8 mouse cellular contexts compared by ENCODE assay signal in genomic region chr17:23551416-23551815, GRCm38 (mm10). TPM values are rescaled to one million over a fixed set of nuclear protein-coding genes. Genes with fewer than 3 reads are reported as not detected.
A peak's percentile ranks its signal among the peaks of the same experiment; 100 is the strongest.
DNase-seq lines count a peak whose midpoint lies in the region; ATAC-seq and TF ChIP-seq lines count a peak whose summit lies in the region.

No protein-coding gene starts in this region.

- H3K36me3 ChIP-seq in heart, embryonic 10.5 days, result peaks cover 20% of the 10 kb centered on the region
- H3K36me3 ChIP-seq in C2C12 (ENCODE audit: control insufficient read depth, insufficient read depth), result no peaks in the 10 kb centered on the region
- H3K36me3 ChIP-seq in forebrain, embryonic 13.5 days (ENCODE audit: poor library complexity, severe bottlenecking), result peaks cover 16% of the 10 kb centered on the region
- H3K36me3 ChIP-seq in liver, embryonic 14.5 days (replicated peaks; ENCODE audit: control insufficient read depth, insufficient read depth, low read depth), result no peaks in the 10 kb centered on the region

- H3K4me1 ChIP-seq in heart, embryonic 10.5 days, result peaks cover 12% of the 10 kb centered on the region
- peaks cover 15% of the 10 kb centered on the region for H3K4me1 ChIP-seq in forebrain, embryonic 13.5 days
- peaks cover 4 to 13% of the 10 kb centered on the region in 2 experiments; a peak in 3 of 4 replicates for H3K4me1 ChIP-seq in liver, embryonic 14.5 days (replicated peaks; ENCODE audit: control insufficient read depth in 2 of 2, insufficient read depth in 2 of 2, low read length in 1 of 2)

- TF ChIP-seq EP300 in liver, embryonic 14.5 days (IDR thresholded peaks at IDR 0.05; ENCODE audit: low read depth), result no peak

- peak overlapping the region; percentile 72 for H3K4me3 ChIP-seq in heart, embryonic 10.5 days
- H3K4me3 ChIP-seq in C2C12 (ENCODE audit: insufficient read depth, poor library complexity, severe bottlenecking), result peak overlapping the region; percentile 39
- peak overlapping the region; percentile 56 for H3K4me3 ChIP-seq in forebrain, embryonic 13.5 days
- H3K4me3 ChIP-seq in liver, embryonic 14.5 days (ENCODE audit: insufficient read depth in 1 of 2, low read depth in 2 of 2, low read length in 2 of 2), result peak overlapping the region; percentile 80 to 94

- H3K4me2 ChIP-seq in forebrain, embryonic 13.5 days, result peak overlapping the region; percentile 79
- peak overlapping the region; percentile 98 for H3K4me2 ChIP-seq in liver, embryonic 14.5 days (ENCODE audit: low read depth)

- H3K27ac ChIP-seq in heart, embryonic 10.5 days, result peak overlapping the region; percentile 77; the same call in 1 of the 2 replicates
- H3K27ac ChIP-seq in forebrain, embryonic 13.5 days, result 0 out of 2 replicates have a peak overlapping the region, but pooled peaks have one; percentile 49
- H3K27ac ChIP-seq in liver, embryonic 14.5 days, result no peak overlapping the region; the same call in 1 of the 2 replicates

- H3K9me3 ChIP-seq in heart, embryonic 10.5 days, result no peaks in the 10 kb centered on the region
- H3K9me3 ChIP-seq in forebrain, embryonic 13.5 days (replicated peaks), result no peaks in the 10 kb centered on the region
- no peaks in the 10 kb centered on the region for H3K9me3 ChIP-seq in liver, embryonic 14.5 days (ENCODE audit: control insufficient read depth, low read length)

- peak overlapping the region; percentile 59 for H3ac ChIP-seq in C2C12 (ENCODE audit: control insufficient read depth, insufficient read length, low read depth)

- TF ChIP-seq CTCF in C2C12 (IDR thresholded peaks at IDR 0.05; ENCODE audit: control insufficient read depth, insufficient read depth, insufficient read length), result no peak
- TF ChIP-seq CTCF in liver, embryonic 14.5 days (IDR thresholded peaks at IDR 0.05; ENCODE audit: low read depth), result no peak

- no peaks in the 10 kb centered on the region for H3K79me3 ChIP-seq in C2C12 (ENCODE audit: low read depth)

- no peak for DNase-seq in heart, embryonic 10.5 days (ENCODE audit: low spot score)
- DNase-seq in heart, postnatal 4 days, result no peak
- no peak for DNase-seq in liver, embryonic 14.5 days (ENCODE audit: low read depth in 3 of 3, low spot score in 3 of 3)
- no peak for DNase-seq in urinary bladder, postnatal 10 days (ENCODE audit: low spot score)
- DNase-seq in ovary, postnatal 10 days (ENCODE audit: low spot score), result no peak
- no peak for DNase-seq in frontal cortex, postnatal 36 days (ENCODE audit: low spot score in 2 of 2)

- no peaks in the 10 kb centered on the region for H3K27me3 ChIP-seq in heart, embryonic 10.5 days (ENCODE audit: insufficient read depth, poor library complexity, severe bottlenecking)
- no peaks in the 10 kb centered on the region for H3K27me3 ChIP-seq in C2C12 (ENCODE audit: control insufficient read depth, insufficient read depth, insufficient read length)
- no peaks in the 10 kb centered on the region for H3K27me3 ChIP-seq in forebrain, embryonic 13.5 days
- no peaks in the 10 kb centered on the region for H3K27me3 ChIP-seq in liver, embryonic 14.5 days (ENCODE audit: control insufficient read depth, insufficient read depth, low read length)

- no peak for ATAC-seq in forebrain, embryonic 13.5 days
- no peak for ATAC-seq in liver, embryonic 14.5 days (ENCODE audit: insufficient read depth)

- no peaks in the 10 kb centered on the region for H3K79me2 ChIP-seq in C2C12 (ENCODE audit: control insufficient read depth, insufficient read depth)

- peak overlapping the region; percentile 70 for H3K9ac ChIP-seq in forebrain, embryonic 13.5 days
- H3K9ac ChIP-seq in liver, embryonic 14.5 days (replicated peaks), result peak overlapping the region; percentile 71

TF ChIP-seq in C2C12, 6 proteins besides CTCF, POLR2A, EP300 and RAD21:
- TF ChIP-seq MYOD1 (IDR thresholded peaks at IDR 0.05; ENCODE audit: control insufficient read depth, insufficient read length, low read depth), result no peak

RNA-seq across cellular contexts. Expression of gene Zfp213, which starts 12.6 kb away (rescaled TPM):
- 19.5 and 23.0 TPM in 2 replicates for polyA plus RNA-seq in heart, embryonic 10.5 days (2016; fragmentation: Nextera tagmentation; extraction: Ambion mirVana)
- total RNA-seq in heart, postnatal 4 days (2021), result 1 to 10 TPM; 5.8 to 6.3 TPM
- 13.0 TPM for polyA plus RNA-seq in C2C12 (2012; fragmentation: generic; extraction: Trizol)
- polyA plus RNA-seq in forebrain, embryonic 13.5 days (2015; fragmentation: Nextera tagmentation; extraction: Ambion mirVana), result 20.7 and 22.4 TPM in 2 replicates
- polyA plus RNA-seq in liver, embryonic 14.5 days (2012; rRNA removed), result 3.7 and 4.1 TPM in 2 replicates
- polyA plus RNA-seq in liver, embryonic 14.5 days (2014; fragmentation: Nextera tagmentation; extraction: Ambion mirVana), result 4.1 and 4.8 TPM in 2 replicates

RNA-seq across cellular contexts. Expression of gene Zfp13, which starts 47.9 kb away (rescaled TPM):
- polyA plus RNA-seq in heart, embryonic 10.5 days (2016; fragmentation: Nextera tagmentation; extraction: Ambion mirVana), result 12.0 and 15.4 TPM in 2 replicates
- total RNA-seq in heart, postnatal 4 days (2021), result 10 to 100 TPM in 1 of 2 experiments, 1 to 10 TPM in 1; 9.3 to 10.3 TPM
- polyA plus RNA-seq in C2C12 (2012; fragmentation: generic; extraction: Trizol), result 5.2 TPM
- 21.2 and 26.8 TPM in 2 replicates for polyA plus RNA-seq in forebrain, embryonic 13.5 days (2015; fragmentation: Nextera tagmentation; extraction: Ambion mirVana)
- polyA plus RNA-seq in liver, embryonic 14.5 days (2012; rRNA removed), result 1.9 and 2.0 TPM in 2 replicates
- polyA plus RNA-seq in liver, embryonic 14.5 days (2014; fragmentation: Nextera tagmentation; extraction: Ambion mirVana), result 1.3 TPM in 2 replicates

RNA-seq across cellular contexts. Expression of gene Zscan10, which starts 49.2 kb away (rescaled TPM):
- polyA plus RNA-seq in heart, embryonic 10.5 days (2016; fragmentation: Nextera tagmentation; extraction: Ambion mirVana), result 0.10 and 0.21 TPM in 2 replicates
- not detected for total RNA-seq in heart, postnatal 4 days (2021)
- polyA plus RNA-seq in C2C12 (2012; fragmentation: generic; extraction: Trizol), result 0.09 TPM
- 0.24 TPM in 1 of 2 replicates, not detected in the other for polyA plus RNA-seq in forebrain, embryonic 13.5 days (2015; fragmentation: Nextera tagmentation; extraction: Ambion mirVana)
- polyA plus RNA-seq in liver, embryonic 14.5 days (2012; rRNA removed), result not detected in 2 replicates
- polyA plus RNA-seq in liver, embryonic 14.5 days (2014; fragmentation: Nextera tagmentation; extraction: Ambion mirVana), result not detected in 2 replicates
